Mouse (Mus musculus) Muller cell, postnatal 12 days (primary cell): ENCODE measurements around the gene Crtc2.
A peak's percentile ranks its signal among the peaks of the same experiment; 100 is the strongest.
"Not testable (repeated sequence)": the region's sequence is repeated elsewhere in the genome, so short reads cannot be mapped to it uniquely, and the experiment has no call there.

Source experiments
- DNase-seq: peaks from one replicate; pipeline ENCODE4 v3.0.0-alpha.2; 2015; ENCODE audit errors: inconsistent ontology term

Gene Crtc2

GRCm38 (mm10) chr3:90242984-90243775, 10.8 kb upstream of the Crtc2 start, which contains the start of gene Creb3l4:
Gene Creb3l4, minus strand, starts transcription at chr3:90243512.
- DNase-seq: peak; percentile 84

GRCm38 (mm10) chr3:90245406-90245805, 8.6 kb upstream of the Crtc2 start:
- no peak for DNase-seq

- no peak for DNase-seq
Observed at GRCm38 (mm10) chr3:90247630-90247959, 6.4 kb upstream of the Crtc2 start.

- peak; percentile 97 for DNase-seq
Observed at GRCm38 (mm10) chr3:90247960-90248745, 5.8 kb upstream of the Crtc2 start, which contains the start of gene Slc39a1. Gene Slc39a1, plus strand, starts transcription at chr3:90248172.

GRCm38 (mm10) chr3:90248746-90249100, 5.2 kb upstream of the Crtc2 start:
- peak; percentile 60 for DNase-seq

- no peak for DNase-seq
Observed at GRCm38 (mm10) chr3:90250791-90251190, 3.2 kb upstream of the Crtc2 start.

GRCm38 (mm10) chr3:90251731-90252226, 2.2 kb upstream of the Crtc2 start:
- not testable (repeated sequence) for DNase-seq

- not testable (repeated sequence) for DNase-seq
Observed at GRCm38 (mm10) chr3:90252659-90253058, 1.3 kb upstream of the Crtc2 start.

- not testable (repeated sequence) for DNase-seq
Observed at GRCm38 (mm10) chr3:90253174-90253573, 789 bp upstream of the Crtc2 start.

- peak; percentile 75 for DNase-seq
Observed at GRCm38 (mm10) chr3:90254419-90255193, 643 bp downstream of the Crtc2 start.

GRCm38 (mm10) chr3:90255194-90255565, 1.2 kb downstream of the Crtc2 start:
- no peak for DNase-seq

- DNase-seq: no peak
Observed at GRCm38 (mm10) chr3:90255784-90256353, 1.9 kb downstream of the Crtc2 start.

GRCm38 (mm10) chr3:90256731-90257530, 3.0 kb downstream of the Crtc2 start:
- no peak for DNase-seq

- no peak for DNase-seq
Observed at GRCm38 (mm10) chr3:90258521-90258920, 4.6 kb downstream of the Crtc2 start.

GRCm38 (mm10) chr3:90263121-90263771, 9.3 kb downstream of the Crtc2 start:
- no peak for DNase-seq

- no peak for DNase-seq
Observed at GRCm38 (mm10) chr3:90264687-90265033, 10.7 kb downstream of the Crtc2 start.

- peak; percentile 89 for DNase-seq
Observed at GRCm38 (mm10) chr3:90265034-90265931, 11.3 kb downstream of the Crtc2 start, which contains the start of gene Dennd4b. Gene Dennd4b, plus strand, starts transcription at chr3:90265185.

- DNase-seq: no peak
Observed at GRCm38 (mm10) chr3:90265932-90266741, 12.2 kb downstream of the Crtc2 start.
